Comparison of ENCODE assay signal across 15 mouse cellular contexts in genomic region chr2:166661498-166661897, GRCm38 (mm10). TPM values are rescaled to one million over a fixed set of nuclear protein-coding genes. Genes with fewer than 3 reads are reported as not detected.
DNase-seq lines count a peak whose midpoint lies in the region; ATAC-seq and TF ChIP-seq lines count a peak whose summit lies in the region.
"Had no signal": no experiment of that assay in that cellular context is flagged by ENCODE, and none has a peak within 500 bp of the region (broad histone marks: within the 10 kb centered on the region; RNA-seq: fewer than 3 reads in every experiment).

No protein-coding gene starts in this region.

- no peak for ATAC-seq in forebrain, embryonic 15.5 days (replicated peaks)
- ATAC-seq in hindbrain, postnatal 0 days, result no peak
- no peak for ATAC-seq in neural tube, embryonic 14.5 days (ENCODE audit: low read depth)
- ATAC-seq in liver, embryonic 12.5 days, result no peak

- no peaks in the 10 kb centered on the region for H3K9me3 ChIP-seq in forebrain, embryonic 15.5 days
- no peaks in the 10 kb centered on the region for H3K9me3 ChIP-seq in hindbrain, postnatal 0 days (ENCODE audit: low read length)
- no peaks in the 10 kb centered on the region for H3K9me3 ChIP-seq in neural tube, embryonic 14.5 days (ENCODE audit: control insufficient read depth, low read length)
- H3K9me3 ChIP-seq in liver, embryonic 12.5 days (replicated peaks), result no peaks in the 10 kb centered on the region
- H3K9me3 ChIP-seq: G1E; heart, embryonic 13.5 days had no signal

- no peak overlapping the region for H3K9ac ChIP-seq in forebrain, embryonic 15.5 days (replicated peaks)
- no peak overlapping the region for H3K9ac ChIP-seq in hindbrain, postnatal 0 days (replicated peaks; ENCODE audit: low read length)
- H3K9ac ChIP-seq in neural tube, embryonic 14.5 days (replicated peaks; ENCODE audit: low read depth, low read length), result no peak overlapping the region
- H3K9ac ChIP-seq in liver, embryonic 12.5 days, result no peak overlapping the region
- H3K9ac ChIP-seq: heart, embryonic 13.5 days had no signal

- no peak for TF ChIP-seq CTCF in layer of hippocampus, adult 2 months (conservative IDR thresholded peaks at IDR 0.05)
- TF ChIP-seq CTCF in hindbrain, postnatal 0 days (IDR thresholded peaks at IDR 0.05; ENCODE audit: low read depth), result no peak

- no peaks in the 10 kb centered on the region for H3K27me3 ChIP-seq in forebrain, embryonic 15.5 days
- no peaks in the 10 kb centered on the region for H3K27me3 ChIP-seq in hindbrain, postnatal 0 days (ENCODE audit: insufficient read depth, low read length)
- no peaks in the 10 kb centered on the region for H3K27me3 ChIP-seq in neural tube, embryonic 14.5 days (ENCODE audit: control insufficient read depth, insufficient read depth, low read length)
- H3K27me3 ChIP-seq in liver, embryonic 12.5 days (replicated peaks), result no peaks in the 10 kb centered on the region
- H3K27me3 ChIP-seq: heart, embryonic 13.5 days had no signal

- no peak for DNase-seq in layer of hippocampus, adult 2 months (ENCODE audit: low spot score in 2 of 2)
- DNase-seq in layer of hippocampus, adult 9-11 months, result no peak
- DNase-seq in hindbrain, postnatal 0 days (ENCODE audit: low spot score), result no peak
- no peak for DNase-seq in ovary, postnatal 10 days (ENCODE audit: low spot score)
- DNase-seq: heart, postnatal 4 days; kidney, adult 11 months; kidney, postnatal 25 days; lung, postnatal 4 days; right cerebral cortex, postnatal 14 days; thymus, postnatal 4 days had no signal

- WGBS in forebrain, embryonic 15.5 days, result 65% methylated on average over 12 of the region's 12 CpGs
- 50% methylated on average over 12 of the region's 12 CpGs for WGBS in hindbrain, postnatal 0 days
- 63% methylated on average over 12 of the region's 12 CpGs for WGBS in neural tube, embryonic 14.5 days
- 74% methylated on average over 12 of the region's 12 CpGs for WGBS in liver, embryonic 12.5 days (ENCODE audit: insufficient replicate concordance)

- no peaks in the 10 kb centered on the region for H3K36me3 ChIP-seq in forebrain, embryonic 15.5 days
- no peaks in the 10 kb centered on the region for H3K36me3 ChIP-seq in hindbrain, postnatal 0 days (ENCODE audit: insufficient read depth, low read length)
- H3K36me3 ChIP-seq in neural tube, embryonic 14.5 days (ENCODE audit: control insufficient read depth, insufficient read depth, low read length), result no peaks in the 10 kb centered on the region
- H3K36me3 ChIP-seq in liver, embryonic 12.5 days, result no peaks in the 10 kb centered on the region
- H3K36me3 ChIP-seq: heart, embryonic 13.5 days had no signal

- H3K4me2 ChIP-seq in forebrain, embryonic 15.5 days (replicated peaks), result no peak overlapping the region
- H3K4me2 ChIP-seq in hindbrain, postnatal 0 days (ENCODE audit: low read depth, low read length), result no peak overlapping the region
- no peak overlapping the region for H3K4me2 ChIP-seq in neural tube, embryonic 14.5 days (ENCODE audit: low read depth, low read length)
- no peak overlapping the region for H3K4me2 ChIP-seq in liver, embryonic 12.5 days
- H3K4me2 ChIP-seq: heart, embryonic 13.5 days had no signal

- H3K4me3 ChIP-seq in layer of hippocampus, adult 2 months, result no peak overlapping the region; the same call in 1 of the 2 replicates
- no peak overlapping the region for H3K4me3 ChIP-seq in forebrain, embryonic 15.5 days
- H3K4me3 ChIP-seq in hindbrain, postnatal 0 days (ENCODE audit: low read length), result no peak overlapping the region
- no peak overlapping the region for H3K4me3 ChIP-seq in neural tube, embryonic 14.5 days (ENCODE audit: low read depth, low read length)
- H3K4me3 ChIP-seq in liver, embryonic 12.5 days, result no peak overlapping the region
- H3K4me3 ChIP-seq: heart, embryonic 13.5 days had no signal

- H3K27ac ChIP-seq in layer of hippocampus, adult 2 months, result peak overlapping the region; percentile 90
- peak overlapping the region; percentile 62 for H3K27ac ChIP-seq in forebrain, embryonic 15.5 days (replicated peaks)
- peak overlapping the region; percentile 57 for H3K27ac ChIP-seq in hindbrain, postnatal 0 days
- peak overlapping the region; percentile 31; the same call in 1 of the 2 replicates for H3K27ac ChIP-seq in neural tube, embryonic 14.5 days (ENCODE audit: low read depth, low read length)
- H3K27ac ChIP-seq in liver, embryonic 12.5 days, result no peak overlapping the region
- H3K27ac ChIP-seq: heart, embryonic 13.5 days had no signal

- peaks cover 46% of the 10 kb centered on the region for H3K4me1 ChIP-seq in forebrain, embryonic 15.5 days
- H3K4me1 ChIP-seq in hindbrain, postnatal 0 days (ENCODE audit: insufficient read depth, low read length), result peaks cover 38% of the 10 kb centered on the region
- H3K4me1 ChIP-seq in neural tube, embryonic 14.5 days (ENCODE audit: control insufficient read depth, insufficient read depth, low read length), result peaks cover 29% of the 10 kb centered on the region
- H3K4me1 ChIP-seq in liver, embryonic 12.5 days, result peaks cover 71% of the 10 kb centered on the region

RNA-seq across cellular contexts. Expression of gene Prex1, which starts 52.1 kb away (rescaled TPM):
- total RNA-seq in layer of hippocampus, adult 2 months (2021), result 10 to 100 TPM; 69.9 to 71.3 TPM
- polyA plus RNA-seq in forebrain, embryonic 15.5 days (2015; fragmentation: Nextera tagmentation; extraction: Ambion mirVana), result 38.8 and 43.9 TPM in 2 replicates
- 63.2 and 66.8 TPM in 2 replicates for total RNA-seq in hindbrain, postnatal 0 days (2014; rRNA removed)
- polyA plus RNA-seq in hindbrain, postnatal 0 days (2015; fragmentation: Nextera tagmentation; extraction: Ambion mirVana), result 24.1 and 24.2 TPM in 2 replicates
- polyA plus RNA-seq in neural tube, embryonic 14.5 days (2014; fragmentation: Nextera tagmentation; extraction: Ambion mirVana), result 25.9 and 29.4 TPM in 2 replicates
- polyA plus RNA-seq in liver, embryonic 12.5 days (2016; fragmentation: Nextera tagmentation; extraction: Ambion mirVana), result 16.4 and 17.5 TPM in 2 replicates
